Mouse (Mus musculus) embryonic fibroblast, embryonic 13.5 days (primary cell): Measurements from ENCODE around the gene Cdk9.

Experiments
- CTCF ChIP-seq: IDR thresholded peaks from 2 replicates; pipeline ENCODE4 v1.5.1; 2011; ENCODE audit warnings: mild to moderate bottlenecking, control low read depth, low read length, moderate library complexity, borderline replicate concordance; ENCODE audit not compliant: insufficient read depth
- POLR2A ChIP-seq: IDR thresholded peaks from 2 replicates; pipeline ENCODE4 v1.6.1; 2011; ENCODE audit warnings: low read depth, mild to moderate bottlenecking, control low read depth, low read length, moderate library complexity

- TF ChIP-seq CTCF (no peak), POLR2A (no peak)
Observed at GRCm38 (mm10) chr2:32685807-32686206, 27.1 kb downstream of the Cdk9 start.
